Mouse (Mus musculus) brown adipose tissue, adult 24 weeks (tissue): ENCODE results near the gene Qrich1. TPM values are rescaled to one million over a fixed set of nuclear protein-coding genes. Genes with fewer than 3 reads are reported as not detected.

Experiments used
- polyA plus RNA-seq: library from polyadenylated mRNA; stranded (reverse); fragments of >200 nt; gene quantifications from 2 replicates; pipeline ENCODE4 v1.2.4, GENCODE M21; 2012; ENCODE audit not compliant: missing spikeins, insufficient read depth, insufficient read length

Qrich1 gene
- polyA plus RNA-seq, 1 experiment: 45.7 TPM

Other genes with a start within 250 kb of the Qrich1 start
- gene Nicn1, start 226.4 kb upstream of the Qrich1 start, polyA plus RNA-seq: 21.6 and 23.1 TPM in 2 replicates
- 2.0 and 2.8 TPM in 2 replicates for gene Amt, start 220.0 kb upstream of the Qrich1 start, polyA plus RNA-seq
- 299 and 302 TPM in 2 replicates for gene Rhoa, start 210.7 kb upstream of the Qrich1 start, polyA plus RNA-seq
- gene Tcta, start 210.6 kb upstream of the Qrich1 start, polyA plus RNA-seq: 24.2 and 32.4 TPM in 2 replicates
- gene Gpx1, start 177.9 kb upstream of the Qrich1 start, polyA plus RNA-seq: 770 and 989 TPM in 2 replicates
- gene Usp4, start 169.0 kb upstream of the Qrich1 start, polyA plus RNA-seq: 48.4 and 52.8 TPM in 2 replicates
- not detected in 2 replicates for gene 1700102P08Rik, start 124.0 kb upstream of the Qrich1 start, polyA plus RNA-seq
- gene Ccdc36, start 88.3 kb upstream of the Qrich1 start, polyA plus RNA-seq: not detected in 2 replicates
- not detected in 2 replicates for gene BC048562, start 80.3 kb upstream of the Qrich1 start, polyA plus RNA-seq
- gene Ccdc71, start 56.3 kb upstream of the Qrich1 start, polyA plus RNA-seq: 8.2 and 11.6 TPM in 2 replicates
- gene Klhdc8b, start 55.2 kb upstream of the Qrich1 start, polyA plus RNA-seq: 4.4 and 6.9 TPM in 2 replicates
- 19.1 and 38.4 TPM in 2 replicates for gene Lamb2, start 37.1 kb upstream of the Qrich1 start, polyA plus RNA-seq
- 35.9 and 48.5 TPM in 2 replicates for gene Usp19, start 26.2 kb upstream of the Qrich1 start, polyA plus RNA-seq
- 85.0 and 107 TPM in 2 replicates for gene Qars, start 9.1 kb upstream of the Qrich1 start, polyA plus RNA-seq
- gene Impdh2, start 43.5 kb downstream of the Qrich1 start, polyA plus RNA-seq: 18.9 and 21.5 TPM in 2 replicates
- 91.2 and 111 TPM in 2 replicates for gene Ndufaf3, start 50.6 kb downstream of the Qrich1 start, polyA plus RNA-seq
- 57.1 and 58.3 TPM in 2 replicates for gene Dalrd3, start 53.1 kb downstream of the Qrich1 start, polyA plus RNA-seq
- gene Wdr6, start 61.9 kb downstream of the Qrich1 start, polyA plus RNA-seq: 14.6 TPM in 2 replicates
- gene P4htm, start 80.9 kb downstream of the Qrich1 start, polyA plus RNA-seq: 0.83 and 1.3 TPM in 2 replicates
- gene Arih2, start 132.6 kb downstream of the Qrich1 start, polyA plus RNA-seq: 22.4 and 29.8 TPM in 2 replicates
- 545 and 591 TPM in 2 replicates for gene Slc25a20, start 145.3 kb downstream of the Qrich1 start, polyA plus RNA-seq
- gene Prkar2a, start 172.5 kb downstream of the Qrich1 start, polyA plus RNA-seq: 12.4 and 20.8 TPM in 2 replicates